Mouse (Mus musculus) G1E (cell line): ENCODE data around the gene Trpt1. TPM values are rescaled to one million over a fixed set of nuclear protein-coding genes. Genes with fewer than 3 reads are reported as not detected.

Experiments
- ATAC-seq: 2 replicates; pipeline ENCODE4 v1.8.0; 2016; ENCODE audit warnings: mild to moderate bottlenecking; ENCODE audit not compliant: insufficient number of reproducible peaks, poor library complexity, low FRiP score, severe bottlenecking; ENCODE audit errors: extremely low read depth
- DNase-seq: peaks from one replicate; pipeline ENCODE4 v3.0.0; 2012; ENCODE audit warnings: low spot score
- H3K27me3 ChIP-seq: 2 replicates; pipeline ENCODE4 v1.6.1; 2012; ENCODE audit warnings: mild to moderate bottlenecking, low read length, inconsistent platforms; ENCODE audit not compliant: insufficient read depth
- H3K36me3 ChIP-seq: replicated peaks from 2 replicates; pipeline ENCODE3; 2012; ENCODE audit warnings: mild to moderate bottlenecking, inconsistent platforms
- H3K4me1 ChIP-seq: 2 replicates; pipeline ENCODE4 v1.6.1; 2012; ENCODE audit warnings: low read depth, low read length, inconsistent platforms, mixed read lengths; ENCODE audit not compliant: insufficient read depth
- H3K4me3 ChIP-seq: 2 replicates; pipeline ENCODE4 v1.5.1; 2012; ENCODE audit warnings: low read depth, mild to moderate bottlenecking, inconsistent platforms, low read length, moderate library complexity, mixed read lengths
- H3K9me3 ChIP-seq: replicated peaks from 2 replicates; pipeline ENCODE4 v1.6.1; 2012; ENCODE audit warnings: inconsistent platforms
- CTCF ChIP-seq: IDR thresholded peaks from 2 replicates; pipeline ENCODE4 v1.5.1; 2012; ENCODE audit warnings: low read depth, low read length, inconsistent platforms, mixed read lengths
- GATA1 ChIP-seq: IDR thresholded peaks from 2 replicates; pipeline ENCODE4 v1.6.1; 2012; ENCODE audit warnings: borderline replicate concordance, low read length, inconsistent platforms, mixed read lengths
- GATA2 ChIP-seq: IDR thresholded peaks from 2 replicates; pipeline ENCODE4 v1.6.1; 2012; ENCODE audit warnings: low read depth, low read length, inconsistent platforms, borderline replicate concordance
- POLR2AphosphoS5 ChIP-seq: IDR thresholded peaks from 2 replicates; pipeline ENCODE4 v1.6.1; 2012; ENCODE audit warnings: low read depth, low read length, inconsistent platforms; ENCODE audit not compliant: insufficient replicate concordance
- TAL1 ChIP-seq: conservative IDR thresholded peaks from 2 replicates; pipeline ENCODE4 v1.6.1; 2012; ENCODE audit warnings: low read depth, low read length, inconsistent platforms, mixed read lengths
- polyA plus RNA-seq: library from polyadenylated mRNA; stranded (reverse); fragments of >175 nt; gene quantifications from 2 replicates; pipeline ENCODE4 v1.2.3, GENCODE M21; 2012
- total RNA-seq, 2 experiments: library from RNA; stranded (forward) in 1 of 2; stranded (reverse) in 1 of 2; fragments of 200-1000 nt in 1 of 2; fragments of >200 nt in 1 of 2; fragmentation: Nextera tagmentation in 1 of 2; gene quantifications; 2 replicates each; pipeline ENCODE4 v1.2.3; 2014 to 2017

Trpt1 gene
- total RNA-seq (2014; fragmentation: Nextera tagmentation) (2.6 and 6.1 TPM in 2 replicates), total RNA-seq (2017) (1.6 and 2.7 TPM in 2 replicates), polyA plus RNA-seq (1.2 TPM in 2 replicates)

- TF ChIP-seq GATA2 (no peak), POLR2AphosphoS5 (no peak), CTCF (no peak)
- H3K27me3 ChIP-seq, result no peaks in the 10 kb centered on the region; the same call in 1 of the 2 replicates
- DNase-seq, result peak; percentile 82
- ATAC-seq, result peak; percentile 28; the same call in 1 of the 2 replicates
- H3K4me1 ChIP-seq, result peaks cover 59% of the 10 kb centered on the region
- peak within 1 kb of the TSS; percentile 76 for H3K4me3 ChIP-seq
- no peaks in the 10 kb centered on the region for H3K9me3 ChIP-seq
- peaks cover 57% of the 10 kb centered on the region for H3K36me3 ChIP-seq
Observed at GRCm38 (mm10) chr19:6996006-6996405, at the start of gene Trpt1, which contains the start of gene Nudt22. TSS of gene Trpt1 (plus strand) at chr19:6996131. TSS of gene Nudt22 (minus strand) at chr19:6996117.

- Histone ChIP-seq H3K9me3 (no peaks in the 10 kb centered on the region), H3K4me1 (peaks cover 67% of the 10 kb centered on the region), H3K4me3 (no peak overlapping the region), H3K36me3 (peaks cover 59% of the 10 kb centered on the region), H3K27me3 (no peaks in the 10 kb centered on the region)
- no peak for DNase-seq
- no peak for ATAC-seq
- no peak for TF ChIP-seq POLR2AphosphoS5
- no peak for TF ChIP-seq GATA1
- no peak for TF ChIP-seq TAL1
- no peak for TF ChIP-seq CTCF
- TF ChIP-seq GATA2, result no peak
Observed at GRCm38 (mm10) chr19:6947742-6948141, 48.2 kb upstream of the Trpt1 start.

- no peak overlapping the region for H3K4me3 ChIP-seq
- peaks cover 68% of the 10 kb centered on the region for H3K4me1 ChIP-seq
- peaks cover 63% of the 10 kb centered on the region for H3K36me3 ChIP-seq
- no peak for ATAC-seq
- H3K9me3 ChIP-seq, result no peaks in the 10 kb centered on the region
- no peaks in the 10 kb centered on the region for H3K27me3 ChIP-seq
- no peak for TF ChIP-seq CTCF
- TF ChIP-seq GATA2, result no peak
- no peak for TF ChIP-seq POLR2AphosphoS5
- TF ChIP-seq GATA1, result no peak
- no peak for TF ChIP-seq TAL1
- DNase-seq, result no peak
Observed at GRCm38 (mm10) chr19:6948186-6948585, 47.7 kb upstream of the Trpt1 start.

GRCm38 (mm10) chr19:6949532-6949931 lies 46.4 kb upstream of the Trpt1 start:
- H3K9me3 ChIP-seq, result no peaks in the 10 kb centered on the region
- ATAC-seq (no peak), DNase-seq (no peak)
- H3K27me3 ChIP-seq, result no peaks in the 10 kb centered on the region
- no peak overlapping the region for H3K4me3 ChIP-seq
- H3K4me1 ChIP-seq, result peaks cover 69% of the 10 kb centered on the region
- TF ChIP-seq POLR2AphosphoS5 (no peak), TAL1 (no peak), GATA1 (no peak), GATA2 (no peak), CTCF (no peak)
- peaks cover 69% of the 10 kb centered on the region for H3K36me3 ChIP-seq

GRCm38 (mm10) chr19:6949951-6950350 lies 46.0 kb upstream of the Trpt1 start:
- DNase-seq, result no peak
- Histone ChIP-seq H3K9me3 (no peaks in the 10 kb centered on the region), H3K4me1 (peaks cover 69% of the 10 kb centered on the region), H3K4me3 (no peak overlapping the region; the same call in 1 of the 2 replicates), H3K27me3 (no peaks in the 10 kb centered on the region), H3K36me3 (peaks cover 72% of the 10 kb centered on the region)
- TF ChIP-seq TAL1, result no peak
- no peak for TF ChIP-seq GATA1
- TF ChIP-seq CTCF, result no peak
- TF ChIP-seq POLR2AphosphoS5, result no peak
- no peak for TF ChIP-seq GATA2
- ATAC-seq, result no peak

GRCm38 (mm10) chr19:6950613-6951153 lies 45.2 kb upstream of the Trpt1 start:
- no peak for ATAC-seq
- TF ChIP-seq POLR2AphosphoS5 (no peak; the same call in 1 of the 2 replicates), GATA1 (no peak), CTCF (no peak), TAL1 (no peak), GATA2 (no peak)

GRCm38 (mm10) chr19:6951381-6951968 lies 44.5 kb upstream of the Trpt1 start:
- peak; percentile 85 for DNase-seq
- H3K4me1 ChIP-seq, result peaks cover 62% of the 10 kb centered on the region

More at GRCm38 (mm10) chr19:6950613-6951153, 45.2 kb upstream of the Trpt1 start:
- Histone ChIP-seq H3K4me3 (peak overlapping the region; percentile 80), H3K27me3 (no peaks in the 10 kb centered on the region), H3K9me3 (no peaks in the 10 kb centered on the region), H3K36me3 (peaks cover 72% of the 10 kb centered on the region), H3K4me1 (peaks cover 69% of the 10 kb centered on the region)
- peak; percentile 26 for DNase-seq

More at GRCm38 (mm10) chr19:6951381-6951968, 44.5 kb upstream of the Trpt1 start:
- Histone ChIP-seq H3K27me3 (no peaks in the 10 kb centered on the region), H3K9me3 (no peaks in the 10 kb centered on the region), H3K36me3 (peaks cover 72% of the 10 kb centered on the region), H3K4me3 (peak overlapping the region; percentile 80)
- TF ChIP-seq CTCF, result no peak
- peak; percentile 71 for ATAC-seq
